Mouse (Mus musculus) frontal cortex, adult 2 months (tissue): Measurements from ENCODE around the gene Padi3. TPM values are rescaled to one million over a fixed set of nuclear protein-coding genes. Genes with fewer than 3 reads are reported as not detected.

ENCODE experiments used
- DNase-seq, 2 experiments: peaks; one replicate each; pipeline ENCODE4 v3.0.0; 2022; ENCODE audit warnings: low spot score in 1 of 2; ENCODE audit errors: extremely low spot score in 1 of 2
- polyA plus RNA-seq: library from polyadenylated mRNA; depleted of rRNA; stranded (reverse); fragments of >200 nt; gene quantifications from 2 replicates; pipeline ENCODE4 v1.2.3, GENCODE M21; 2012

The Padi3 gene
- polyA plus RNA-seq, 1 experiment: 0.14 TPM

DNA sequence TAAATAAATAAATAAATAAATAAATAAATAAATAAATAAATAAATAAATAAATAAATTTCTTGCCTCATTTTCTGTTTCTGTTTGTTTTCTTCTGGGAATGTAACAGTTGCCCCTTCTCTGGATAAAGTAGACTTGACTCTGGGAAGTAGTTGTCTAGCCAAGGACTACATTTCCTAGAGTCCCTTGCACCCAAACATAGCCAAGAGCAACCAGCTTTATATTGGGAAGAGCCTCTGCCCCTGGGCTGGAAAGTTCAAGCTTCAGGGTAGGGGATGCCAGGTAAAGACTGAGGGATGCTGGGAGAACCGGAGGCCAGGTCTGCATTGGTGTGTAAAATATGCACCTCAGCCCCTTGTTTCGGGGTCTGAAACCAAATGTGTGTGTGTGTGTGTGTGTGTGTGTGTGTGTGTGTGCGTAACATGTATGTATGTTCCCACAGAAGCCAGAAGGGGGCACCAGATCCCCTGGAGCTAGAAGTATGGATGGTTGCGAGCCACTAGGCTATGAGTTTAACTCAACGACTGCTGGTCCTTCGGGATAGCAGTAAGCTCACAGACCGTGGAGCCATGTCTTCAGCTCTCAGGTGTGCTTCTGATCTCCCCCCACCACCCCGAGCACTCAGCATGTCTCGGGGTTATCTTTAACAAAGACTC is 26.0 kb downstream of the Padi3 start:
- DNase-seq: no peak

DNA sequence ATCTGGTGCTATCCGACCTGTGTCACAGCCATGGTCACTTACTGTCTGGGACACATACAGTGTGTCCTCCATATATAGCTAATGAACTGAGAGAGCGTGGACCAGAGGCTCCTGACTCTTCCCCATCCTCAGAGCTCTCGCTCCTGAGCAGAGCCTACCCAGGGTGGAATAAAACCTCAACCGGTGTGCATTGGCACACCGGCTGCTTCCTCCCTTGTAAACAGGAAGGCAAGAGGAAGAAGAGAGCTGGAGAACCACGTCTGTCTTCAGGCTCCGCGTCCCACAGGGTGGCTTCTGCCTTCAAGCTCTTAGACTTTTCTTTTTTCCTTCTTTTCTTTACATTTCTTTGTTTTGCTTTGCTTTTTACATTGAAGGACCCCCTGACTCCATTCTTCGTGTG is 27.6 kb downstream of the Padi3 start:
- DNase-seq: no peak

DNA sequence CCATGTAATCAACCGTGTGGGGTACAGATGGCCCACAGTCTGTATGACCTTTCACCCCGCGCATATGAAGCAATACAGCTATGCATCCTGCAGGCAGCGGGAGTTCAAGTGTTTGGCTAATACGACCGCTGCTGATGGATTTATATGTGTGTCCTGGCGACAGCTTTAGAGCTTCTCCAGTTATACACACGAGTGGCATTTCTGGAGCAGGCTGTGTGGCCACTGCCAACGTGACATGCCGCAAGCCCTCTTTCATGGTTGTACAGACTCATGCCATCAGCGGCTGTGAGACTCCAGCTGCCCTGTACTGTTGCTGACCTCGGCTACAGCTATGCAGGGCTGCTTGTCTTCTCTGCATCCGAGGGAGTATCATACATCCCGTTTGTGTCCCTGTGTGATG is 29.9 kb downstream of the Padi3 start:
- DNase-seq: no peak

DNA sequence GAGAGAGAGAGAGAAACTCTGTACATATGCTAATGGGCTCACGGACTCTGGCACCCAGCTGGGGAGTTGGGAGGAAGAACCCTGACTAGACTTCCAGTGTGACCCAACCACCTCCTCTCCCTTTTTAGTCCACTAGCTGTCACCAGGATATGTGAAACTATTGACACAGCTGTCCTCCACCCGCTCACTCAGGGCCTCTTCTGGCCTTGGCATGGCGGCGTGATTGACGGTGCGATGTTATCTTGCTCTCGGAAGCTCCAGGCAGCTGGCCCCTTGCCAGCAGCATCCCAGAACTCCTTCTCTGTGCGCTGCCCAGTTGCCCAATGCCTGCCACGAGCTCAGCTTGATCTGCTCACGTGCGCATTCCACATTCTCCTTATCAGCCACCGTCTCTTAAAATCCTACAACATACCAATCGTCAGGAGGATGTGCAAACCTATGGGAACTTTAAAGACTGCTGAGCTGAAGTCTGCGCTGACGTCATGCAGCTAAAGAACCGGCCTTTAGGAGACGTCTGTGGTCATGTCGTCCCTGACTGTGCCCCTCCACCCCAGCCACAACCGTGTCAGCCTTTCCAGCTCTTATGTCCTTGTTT is 30.5 kb downstream of the Padi3 start:
- DNase-seq: no peak

DNA sequence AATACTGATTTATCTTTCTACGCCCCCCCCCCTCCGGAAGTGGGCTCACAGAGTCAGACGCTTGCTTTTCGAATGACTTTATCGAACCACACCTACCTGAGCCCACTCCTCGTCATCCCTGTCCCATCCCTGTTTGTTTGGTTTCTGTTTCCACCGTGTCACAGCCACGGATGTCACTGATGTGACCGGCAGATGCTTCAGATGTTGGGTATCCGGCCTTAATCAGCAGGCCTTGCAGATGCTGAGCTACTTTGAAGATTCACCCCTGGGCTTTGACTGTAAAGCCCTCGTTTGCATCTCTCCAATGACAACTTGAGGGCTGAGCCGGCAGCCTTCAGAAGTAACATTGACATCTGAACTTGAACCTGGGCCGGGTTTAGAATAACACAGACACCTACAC is 33.8 kb downstream of the Padi3 start:
- no peak for DNase-seq

DNA sequence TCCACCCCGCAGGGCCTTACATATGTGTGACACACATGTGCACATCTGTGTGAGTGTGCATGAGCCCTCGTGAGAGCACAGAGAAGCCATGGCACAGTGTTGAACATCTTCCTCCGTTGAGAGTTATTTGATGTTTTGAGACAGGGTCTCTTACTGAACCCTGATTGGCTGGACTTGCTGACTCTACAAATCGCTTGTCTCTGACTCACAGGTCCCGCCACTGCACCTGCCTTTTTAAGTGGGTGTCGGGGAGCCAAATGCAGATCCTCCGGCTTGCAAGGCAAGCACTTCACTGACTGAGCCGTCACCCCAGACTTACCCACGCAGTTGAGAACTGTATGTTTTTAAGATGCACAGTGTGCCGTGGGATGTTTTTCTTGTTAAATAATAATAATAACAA is 34.6 kb downstream of the Padi3 start:
- no peak for DNase-seq

DNA sequence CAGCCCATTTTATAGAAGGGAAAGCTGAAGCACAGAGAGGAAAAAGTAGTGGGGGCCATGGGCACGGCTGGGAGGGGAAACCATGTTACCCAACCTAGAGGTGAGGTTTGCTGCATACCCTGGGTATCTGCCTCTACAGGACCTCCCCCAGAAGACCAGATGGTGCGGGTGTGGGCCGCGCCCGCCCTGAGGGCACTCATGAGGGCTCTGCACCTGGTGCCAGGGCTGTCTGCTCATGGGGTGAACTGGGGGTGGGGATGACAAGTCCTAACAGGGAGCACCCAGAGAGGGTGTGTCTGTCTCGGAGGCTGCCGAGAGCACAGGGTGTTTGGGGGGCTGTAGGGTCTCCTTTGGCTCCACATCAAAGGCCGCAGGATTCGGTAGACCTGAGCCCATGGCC is 35.6 kb downstream of the Padi3 start:
- DNase-seq: no peak

DNA sequence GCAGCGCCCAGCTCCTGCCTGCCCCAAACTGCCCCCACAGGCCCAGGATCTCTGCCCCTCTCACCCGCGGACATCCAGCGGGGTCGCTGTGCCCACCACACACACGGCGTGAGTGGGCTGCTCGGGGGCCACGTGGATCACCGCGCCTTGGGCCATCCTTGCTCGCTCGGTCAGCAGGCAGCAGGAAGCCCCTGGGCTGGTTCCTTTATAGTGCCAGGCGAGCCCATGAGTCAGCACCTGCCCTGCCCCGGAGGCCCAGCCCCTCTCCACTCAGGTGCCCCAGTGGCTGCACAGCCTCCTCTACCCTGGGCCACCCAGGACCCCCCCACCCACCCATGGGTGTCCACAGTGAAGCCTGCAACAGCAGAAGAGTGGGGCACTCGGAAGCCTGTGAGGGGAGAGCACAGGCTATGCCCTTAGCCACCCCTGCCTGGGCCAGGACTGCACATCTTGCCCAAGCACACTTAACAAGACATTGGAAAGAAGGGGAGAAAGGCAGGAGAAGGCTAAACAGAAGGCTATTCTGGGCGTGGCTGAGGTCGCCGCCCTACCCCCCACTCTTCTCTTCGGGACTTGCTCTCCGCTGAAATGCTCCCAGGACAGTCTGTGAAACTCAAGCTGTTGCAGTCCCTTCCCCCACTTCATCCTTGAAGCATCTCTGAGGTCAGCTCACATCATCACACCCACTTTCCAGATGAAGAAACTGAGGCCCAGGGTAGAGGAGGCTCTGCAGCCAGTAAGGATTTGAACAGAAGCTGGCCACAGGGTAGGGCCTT is 36.2 kb downstream of the Padi3 start, which contains the start of gene Padi4:
TSS of gene Padi4 (minus strand) at position 212 of the 776 bp plus-strand sequence.
- DNase-seq: no peak

DNA sequence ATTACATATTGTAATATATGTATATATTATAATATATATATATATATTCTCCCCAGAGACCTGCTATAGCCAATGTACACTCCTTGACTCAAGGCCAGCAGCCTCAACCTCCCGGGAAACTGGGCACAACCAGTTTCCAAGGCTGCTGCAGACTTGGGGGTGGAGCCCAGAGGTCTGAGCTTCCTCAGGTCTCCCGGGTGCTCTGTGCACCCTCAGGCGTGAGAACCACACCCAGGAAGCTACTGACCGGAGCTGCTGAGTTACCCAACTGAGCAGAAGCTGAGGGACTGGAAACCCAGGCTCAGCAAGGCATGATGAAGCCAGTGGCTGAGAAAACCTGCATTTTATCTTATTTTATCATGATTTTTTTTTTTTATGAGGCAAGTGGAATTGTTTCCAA is 39.4 kb downstream of the Padi3 start:
- no peak for DNase-seq

DNA sequence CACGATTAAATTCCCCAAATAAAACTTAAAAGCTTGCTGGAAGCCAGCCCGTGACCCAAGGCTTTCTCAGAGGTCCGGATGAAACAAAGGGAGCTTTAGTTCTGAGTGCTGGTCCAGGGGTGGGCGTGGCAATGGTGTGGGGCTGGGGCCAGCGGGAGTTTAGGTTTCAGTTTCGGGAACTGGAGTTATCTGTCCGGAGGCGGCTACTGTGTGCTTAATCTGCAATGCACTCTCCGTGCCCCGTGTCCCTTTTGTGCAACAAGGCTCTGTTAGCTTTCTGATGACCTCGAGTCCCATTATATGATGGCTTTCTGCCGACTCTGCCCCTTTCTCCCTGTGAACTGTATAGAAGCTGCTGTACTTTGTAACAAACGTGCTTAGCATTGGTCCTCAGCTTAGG is 40.0 kb downstream of the Padi3 start:
- DNase-seq: no peak

DNA sequence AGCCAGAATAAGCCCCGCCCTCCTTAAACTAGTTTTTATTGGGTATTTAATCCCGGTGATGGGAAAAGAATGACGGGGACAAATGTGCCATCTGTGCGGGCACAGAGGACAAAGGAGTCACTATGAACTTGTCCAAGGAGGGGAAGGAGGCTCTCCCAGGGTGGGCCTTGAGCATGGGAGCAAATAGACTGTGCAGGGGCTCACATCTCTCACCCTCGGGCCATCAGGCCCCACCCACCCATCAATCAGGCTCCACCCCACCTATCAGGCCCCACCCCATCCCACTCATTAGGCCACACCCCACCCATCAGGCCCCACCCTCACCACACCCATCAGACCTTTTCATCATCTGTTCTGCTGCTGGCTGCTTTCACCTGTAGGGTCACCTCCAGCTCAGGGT is 41.5 kb downstream of the Padi3 start:
- no peak for DNase-seq

DNA sequence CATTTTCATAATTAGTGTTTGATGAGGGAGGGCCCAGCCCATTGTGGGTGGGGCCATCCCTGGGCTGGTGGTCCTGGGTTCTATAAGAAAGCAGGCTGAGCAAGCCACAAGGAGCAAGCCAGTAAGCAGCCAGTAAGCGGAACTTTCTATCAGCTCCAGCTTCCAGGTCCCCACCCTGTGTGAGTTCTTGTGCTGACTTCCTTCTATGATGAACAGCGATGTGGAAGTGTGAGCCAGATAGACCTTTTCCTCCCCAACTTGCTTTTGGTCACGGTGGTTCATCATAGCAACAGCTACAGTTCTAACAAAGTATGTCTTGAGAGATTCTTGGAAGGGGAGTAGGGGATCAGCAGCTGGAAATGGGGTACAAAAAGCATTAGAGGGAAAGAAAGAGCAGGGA is 44.5 kb downstream of the Padi3 start:
- no peak for DNase-seq

DNA sequence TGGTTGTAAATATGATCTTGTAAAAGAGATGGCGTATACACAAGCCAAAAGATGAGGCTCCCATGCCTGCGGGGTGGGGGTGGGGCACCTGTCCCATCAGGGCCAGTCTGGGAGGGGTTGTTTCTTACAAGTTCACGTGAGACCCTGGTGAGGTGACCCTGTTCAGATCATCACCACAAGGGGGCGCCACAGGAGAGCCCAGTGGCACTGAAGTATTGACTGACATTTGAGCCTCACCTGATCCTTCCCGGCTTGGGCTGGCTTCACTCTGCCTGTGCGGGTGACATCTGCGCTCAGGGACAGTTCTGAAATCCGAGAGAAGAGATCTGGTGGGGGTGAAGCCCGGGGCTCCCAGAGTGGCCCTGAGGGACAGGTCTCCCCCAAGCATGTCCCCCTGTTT is 47.3 kb downstream of the Padi3 start:
- DNase-seq: peak in 1 of 2 experiments; percentile 46

DNA sequence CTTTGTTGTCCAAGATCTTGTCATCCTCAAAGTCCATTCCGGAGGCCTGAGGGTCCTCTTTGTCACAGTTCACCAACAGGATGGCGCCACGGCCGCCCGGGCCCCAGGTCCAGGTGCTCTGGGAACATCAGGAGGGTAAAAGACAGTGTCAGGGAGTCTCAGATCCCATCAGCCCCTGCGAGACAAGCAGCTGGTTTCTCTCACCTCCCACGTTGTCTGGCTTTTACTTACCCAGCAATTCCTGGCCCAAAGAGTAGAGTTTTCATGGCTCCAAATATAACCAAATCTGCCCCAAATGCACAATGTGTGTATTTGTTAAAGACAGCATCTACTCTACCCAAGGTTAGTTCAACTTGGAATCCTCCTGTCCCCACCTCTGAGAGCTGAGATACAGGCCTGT is 48.8 kb downstream of the Padi3 start:
- DNase-seq: no peak

DNA sequence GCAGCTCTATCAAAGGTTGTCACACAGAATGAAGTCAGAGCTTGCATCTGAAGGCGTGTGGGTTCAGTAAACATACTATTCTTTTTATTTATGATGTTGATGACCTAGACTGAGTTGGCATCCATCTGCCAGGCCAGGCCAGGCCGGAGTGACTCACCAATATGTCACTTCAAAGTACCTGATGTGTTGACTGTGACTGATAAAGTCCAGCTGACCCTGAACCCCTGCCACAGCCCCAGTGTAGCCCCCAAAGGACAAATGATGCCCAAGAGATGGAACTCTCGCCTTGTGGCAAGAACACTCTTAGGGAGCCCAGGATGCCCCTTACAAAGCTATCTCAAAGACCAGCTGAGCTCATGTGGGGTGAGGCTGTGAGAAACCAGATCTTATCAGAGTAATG is 54.6 kb downstream of the Padi3 start:
- DNase-seq: no peak

DNA sequence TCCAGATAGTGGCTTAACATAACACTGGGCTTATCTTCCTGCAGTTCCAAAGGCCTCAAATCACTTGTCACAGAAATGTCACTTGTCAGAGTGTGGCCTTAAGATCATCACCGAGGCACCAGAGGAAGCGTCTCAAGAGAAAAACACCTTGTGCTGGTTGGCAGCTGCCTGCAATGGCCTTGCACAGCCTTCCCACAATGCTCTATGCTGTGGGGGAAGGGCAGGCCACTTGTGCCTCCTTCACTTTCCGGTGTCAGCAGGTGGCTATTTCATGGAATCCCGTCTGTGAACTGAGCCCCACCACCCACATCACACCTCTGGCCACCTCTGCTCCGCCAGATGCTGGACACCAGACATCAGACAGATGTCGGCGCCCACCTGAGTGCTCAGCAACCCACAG is 57.1 kb downstream of the Padi3 start:
- DNase-seq: no peak

DNA sequence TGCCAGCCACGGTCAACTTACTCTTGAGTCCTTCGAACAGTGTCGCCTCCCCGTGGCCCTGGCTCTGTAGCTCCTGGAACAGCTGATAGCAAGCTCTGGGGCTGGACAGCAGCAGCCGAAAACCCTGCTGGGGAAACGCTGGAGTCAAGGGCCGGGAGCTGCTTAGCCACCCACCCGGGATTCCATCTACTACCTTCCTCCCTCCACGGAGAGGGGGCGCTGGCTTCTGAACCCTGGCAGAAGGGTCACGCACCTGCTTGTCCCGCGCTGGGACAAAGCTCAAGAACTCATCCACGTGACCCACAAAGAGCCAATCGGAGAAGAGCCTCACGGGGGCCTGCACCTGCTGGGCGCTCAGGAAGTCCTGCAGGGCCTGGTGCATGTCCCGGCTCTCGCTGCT is 60.1 kb downstream of the Padi3 start:
- no peak for DNase-seq

DNA sequence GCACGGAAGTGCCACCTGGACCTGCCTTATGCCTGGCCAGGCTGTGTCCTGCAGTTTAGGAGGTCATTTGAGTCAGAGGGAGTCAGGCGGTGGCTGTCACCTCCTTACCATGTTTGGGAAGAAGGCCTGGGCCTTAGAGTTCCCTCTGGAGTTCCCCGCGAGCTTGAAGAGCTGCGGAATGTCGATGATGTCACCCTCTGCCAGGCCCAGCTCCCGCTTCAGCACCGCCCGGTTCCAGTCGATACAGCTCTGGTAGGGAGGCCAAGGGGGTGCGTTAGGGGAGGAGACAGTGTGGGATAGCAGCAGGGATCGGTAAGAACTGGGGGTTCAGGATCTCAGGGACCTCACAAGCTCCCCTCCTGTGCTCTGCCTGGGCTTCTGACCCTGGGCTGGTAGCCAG is 62.5 kb downstream of the Padi3 start:
- no peak for DNase-seq

DNA sequence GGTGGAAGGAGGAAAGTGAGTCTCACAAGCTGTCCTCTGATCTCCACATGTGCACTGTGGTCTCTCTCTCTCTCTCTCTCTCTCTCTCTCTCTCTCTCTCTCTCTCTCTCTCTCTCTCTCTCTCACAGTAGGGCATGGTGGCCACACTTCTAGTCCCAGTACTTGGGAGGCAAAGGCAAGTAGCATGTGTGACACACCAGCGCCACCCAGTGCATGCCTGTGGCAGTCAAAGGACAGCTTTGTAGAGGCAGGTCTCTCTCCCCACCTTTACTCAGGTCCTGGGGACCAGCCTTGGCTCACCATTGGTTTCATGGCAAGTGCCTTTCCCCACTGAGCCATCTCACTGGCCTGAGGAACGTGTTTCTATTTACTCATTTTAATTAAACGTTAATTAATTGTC is 65.8 kb downstream of the Padi3 start:
- peak in 1 of 2 experiments; percentile 79 for DNase-seq

DNA sequence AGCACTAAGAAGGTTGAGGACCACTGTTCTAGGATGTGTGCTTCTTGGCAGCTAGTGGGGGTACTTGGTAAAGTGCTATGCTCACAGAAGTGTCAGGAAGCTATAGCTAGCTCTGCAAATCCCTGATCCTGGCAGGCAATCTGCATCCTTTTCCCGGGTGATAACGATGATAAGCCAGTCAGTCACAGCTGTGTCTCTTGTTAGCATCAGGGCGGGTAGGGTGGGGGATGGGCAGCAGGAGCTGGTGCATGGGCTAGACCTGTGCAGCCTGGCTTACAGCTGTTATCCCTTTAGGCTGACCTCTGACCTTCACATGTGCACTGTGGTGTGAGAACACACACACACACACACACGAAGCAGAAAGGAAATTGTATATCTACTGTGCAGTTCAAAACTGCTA is 67.4 kb downstream of the Padi3 start:
- DNase-seq: no peak

DNA sequence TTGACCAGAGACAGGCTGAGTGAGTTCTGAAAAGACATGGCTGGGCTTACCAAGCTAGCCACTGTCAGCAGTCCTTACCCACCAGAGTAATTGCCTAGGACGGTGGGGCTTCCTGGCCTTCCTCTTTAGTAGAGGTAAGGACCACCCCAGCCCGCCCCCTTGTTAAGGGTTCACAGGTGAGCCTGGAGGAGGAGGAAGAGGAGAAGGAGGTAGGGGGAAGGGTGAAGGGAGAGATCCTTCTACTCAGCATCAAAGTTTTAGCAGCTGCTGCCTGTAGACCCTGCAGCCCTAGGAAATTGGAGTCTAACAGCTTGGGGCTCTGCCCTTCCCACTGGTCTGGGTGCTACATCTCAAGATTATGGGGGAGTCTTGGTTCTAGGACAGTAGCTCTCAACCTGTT is 67.9 kb downstream of the Padi3 start, which contains the start of gene Padi6:
TSS of gene Padi6 (minus strand) at position 101 of the 400 bp plus-strand sequence.
- DNase-seq: no peak

DNA sequence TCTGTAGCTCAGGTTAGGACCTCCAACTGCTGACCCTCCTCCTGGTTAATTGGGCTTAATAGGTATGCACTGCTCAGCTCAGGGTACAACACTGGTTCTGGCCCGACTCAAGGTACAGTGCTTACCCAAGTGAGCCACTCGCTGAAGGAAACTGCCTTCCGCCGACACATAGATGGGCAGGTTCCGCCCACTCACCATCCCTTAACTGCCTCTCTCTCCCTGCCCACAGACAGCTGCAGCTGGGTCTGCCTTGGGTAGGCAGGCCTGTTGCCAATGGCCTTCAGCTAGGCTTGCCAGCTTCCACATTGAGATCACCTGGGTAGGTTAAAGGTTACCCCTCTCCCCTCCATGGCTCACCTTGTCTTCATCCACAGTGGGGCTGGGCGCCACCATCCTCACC is 69.0 kb downstream of the Padi3 start:
- DNase-seq: peak in 1 of 2 experiments; percentile 36
